Mouse (Mus musculus): ENCODE data around the gene Fam98c. TPM values are rescaled to one million over a fixed set of nuclear protein-coding genes. Genes with fewer than 3 reads are reported as not detected.

Gene Fam98c
- total and polyA plus RNA-seq, 3 experiments: 14.1 to 15.2 (median 14.5) TPM

GRCm38 (mm10) chr7:29124970-29125369 is 31.1 kb downstream of the Fam98c start, which contains the start of gene Ryr1:
Gene Ryr1, minus strand, starts transcription at chr7:29125179.
- 0 out of 2 replicates have a peak within 1 kb of the TSS, but pooled peaks have one; percentile 16 for H3K9ac ChIP-seq (ENCODE audit: insufficient read depth, low read depth)
- peaks cover 0 to 32% of the 10 kb centered on the region in 2 experiments; a peak in 2 of 4 replicates for H3K4me1 ChIP-seq (ENCODE audit: control insufficient read depth in 1 of 2, insufficient read depth in 2 of 2)
- H3K79me2 ChIP-seq (replicated peaks; ENCODE audit: control insufficient read depth, extremely low read depth, insufficient read depth, poor library complexity, severe bottlenecking): no peaks in the 10 kb centered on the region
- in situ Hi-C loops (cut with MboI; ENCODE audit: low pct_ligation_motif_present, low pct_unique_long_range_greater_than_20kb, low sequenced_read_pairs): no loop called here
- peak; percentile 60 for DNase-seq (ENCODE audit: extremely low read depth)
- H3K4me2 ChIP-seq (ENCODE audit: insufficient read depth, low read depth, poor library complexity, severe bottlenecking): peak within 1 kb of the TSS; percentile 90
- TF ChIP-seq POLR2A (IDR thresholded peaks at IDR 0.05; ENCODE audit: low read depth, low read length) (peak; percentile 28; the same call in 1 of the 2 replicates), POLR2AphosphoS2 (IDR thresholded peaks at IDR 0.05; ENCODE audit: low read depth, low read length) (no peak)
- no peaks in the 10 kb centered on the region for H3K36me3 ChIP-seq (replicated peaks in 1 of 2; ENCODE audit: control insufficient read depth in 1 of 2, insufficient read depth in 1 of 2, low read length in 1 of 2)
- H3K27me3 ChIP-seq (replicated peaks): peaks cover 3% of the 10 kb centered on the region
- peak within 1 kb of the TSS in 1 of 3 experiments; percentile 3 for H3K4me3 ChIP-seq (replicated peaks in 1 of 3; ENCODE audit: low read depth in 2 of 3, low read length in 2 of 3, poor library complexity in 1 of 3)
- H3K27ac ChIP-seq (ENCODE audit: insufficient read depth, low read depth): no peak within 1 kb of the TSS
- no peaks in the 10 kb centered on the region for H3K9me3 ChIP-seq (replicated peaks; ENCODE audit: low read length)
- dilution Hi-C loops (cut with MboI; ENCODE audit: extremely low pct_ligation_motif_present, extremely low pct_unique_long_range_greater_than_20kb, low sequenced_read_pairs): no loop called here

DNA sequence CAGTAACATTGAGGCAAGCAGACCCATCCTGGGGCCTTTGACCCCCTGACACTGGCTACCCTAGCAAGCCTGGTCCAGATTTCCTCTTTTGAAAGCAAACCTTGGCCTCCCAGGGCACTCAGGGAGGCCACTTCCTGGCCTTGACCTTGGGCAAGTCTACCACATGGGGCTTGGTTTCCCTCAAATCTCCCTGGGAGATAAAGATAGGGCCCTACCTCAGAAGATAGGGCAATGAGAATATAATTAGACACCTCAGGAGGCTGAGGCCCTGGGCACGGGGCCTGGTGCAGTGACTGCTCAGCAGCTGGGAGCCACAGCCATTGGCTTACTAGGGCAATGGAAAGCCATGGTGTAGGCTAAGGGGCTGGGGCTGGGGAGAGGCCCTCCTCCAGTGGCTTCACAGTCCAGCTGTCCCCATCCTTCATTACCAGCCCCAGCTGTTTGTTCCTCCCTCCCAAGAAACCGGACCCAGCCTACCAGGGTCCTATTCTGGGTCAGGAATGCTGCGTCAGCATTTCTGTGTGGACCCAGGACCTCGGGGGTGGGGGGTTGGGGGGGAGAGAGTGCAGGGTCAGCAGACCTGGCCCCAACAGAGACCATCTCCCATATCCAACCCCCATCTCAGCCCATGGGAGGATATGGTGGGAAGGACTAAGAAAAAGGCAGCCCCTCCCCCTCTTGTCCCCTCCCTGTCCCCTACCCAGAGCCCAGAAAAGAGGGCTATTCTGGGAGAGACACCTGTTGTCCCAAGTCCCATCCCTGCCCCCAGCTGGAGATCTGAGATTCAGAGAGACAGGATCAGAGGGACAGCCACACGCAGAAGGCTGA is 32.3 kb downstream of the Fam98c start:
- Histone ChIP-seq H3K27ac (ENCODE audit: insufficient read depth, low read depth) (no peak overlapping the region), H3K9ac (ENCODE audit: insufficient read depth, low read depth) (no peak overlapping the region), H3K4me2 (ENCODE audit: insufficient read depth, low read depth, poor library complexity, severe bottlenecking) (no peak overlapping the region), H3K79me2 (replicated peaks; ENCODE audit: control insufficient read depth, extremely low read depth, insufficient read depth, poor library complexity, severe bottlenecking) (no peaks in the 10 kb centered on the region), H3K36me3 (replicated peaks in 1 of 2; ENCODE audit: control insufficient read depth in 1 of 2, insufficient read depth in 1 of 2, low read length in 1 of 2) (no peaks in the 10 kb centered on the region), H3K9me3 (replicated peaks; ENCODE audit: low read length) (no peaks in the 10 kb centered on the region), H3K4me3 (replicated peaks in 1 of 3; ENCODE audit: low read depth in 2 of 3, low read length in 2 of 3, poor library complexity in 1 of 3) (no peak overlapping the region), H3K27me3 (replicated peaks) (peaks cover 3% of the 10 kb centered on the region), H3K4me1 (ENCODE audit: control insufficient read depth in 1 of 2, insufficient read depth in 2 of 2) (peaks cover 0 to 30% of the 10 kb centered on the region in 2 experiments; a peak in 2 of 4 replicates)
- DNase-seq (ENCODE audit: extremely low read depth): no peak
- in situ Hi-C loops (cut with MboI; ENCODE audit: low pct_ligation_motif_present, low pct_unique_long_range_greater_than_20kb, low sequenced_read_pairs): no loop called here
- TF ChIP-seq NELFE (IDR thresholded peaks at IDR 0.05; ENCODE audit: low read depth, low read length) (no peak), ELF1 (IDR thresholded peaks at IDR 0.05; ENCODE audit: low read depth, low read length) (no peak), USF2 (conservative IDR thresholded peaks at IDR 0.05; ENCODE audit: low read depth, low read length) (no peak), MAFK (IDR thresholded peaks at IDR 0.05; ENCODE audit: insufficient replicate concordance, low read length) (peak; percentile 83)
- dilution Hi-C loops (cut with MboI; ENCODE audit: extremely low pct_ligation_motif_present, extremely low pct_unique_long_range_greater_than_20kb, low sequenced_read_pairs): no loop called here

DNA sequence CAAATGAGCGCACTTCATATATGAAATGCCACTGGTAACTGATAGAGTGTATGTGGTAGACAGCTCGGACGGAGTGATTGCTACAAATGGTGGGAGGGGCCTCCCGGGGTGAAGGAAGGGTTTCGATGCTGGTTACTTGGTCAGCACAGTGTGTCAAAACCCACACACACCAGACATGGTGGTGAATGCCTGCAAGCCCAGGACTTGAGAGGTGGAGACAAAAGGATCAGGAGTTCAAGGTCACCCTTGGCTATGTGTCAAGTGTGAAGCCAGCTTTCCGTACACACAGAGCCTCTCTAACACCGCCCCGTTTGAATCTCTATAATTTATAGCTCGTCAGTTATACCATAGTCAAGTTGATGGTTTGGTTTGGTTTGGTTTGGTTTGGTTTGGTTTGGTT is 33.2 kb downstream of the Fam98c start:
- no peaks in the 10 kb centered on the region for H3K36me3 ChIP-seq (replicated peaks in 1 of 2; ENCODE audit: control insufficient read depth in 1 of 2, insufficient read depth in 1 of 2, low read length in 1 of 2)
- H3K9ac ChIP-seq (ENCODE audit: insufficient read depth, low read depth): no peak overlapping the region
- no peak overlapping the region for H3K4me2 ChIP-seq (ENCODE audit: insufficient read depth, low read depth, poor library complexity, severe bottlenecking)
- H3K9me3 ChIP-seq (replicated peaks; ENCODE audit: low read length): no peaks in the 10 kb centered on the region
- no peaks in the 10 kb centered on the region for H3K79me2 ChIP-seq (replicated peaks; ENCODE audit: control insufficient read depth, extremely low read depth, insufficient read depth, poor library complexity, severe bottlenecking)
- no peak for DNase-seq (ENCODE audit: extremely low read depth)
- dilution Hi-C loops (cut with MboI; ENCODE audit: extremely low pct_ligation_motif_present, extremely low pct_unique_long_range_greater_than_20kb, low sequenced_read_pairs): no loop called here
- TF ChIP-seq GABPA (IDR thresholded peaks at IDR 0.05; ENCODE audit: insufficient replicate concordance, low read depth, low read length) (no peak), EP300 (IDR thresholded peaks at IDR 0.05; ENCODE audit: low read length) (no peak), HCFC1 (IDR thresholded peaks at IDR 0.05; ENCODE audit: low read depth, low read length) (no peak), ELF1 (IDR thresholded peaks at IDR 0.05; ENCODE audit: low read depth, low read length) (no peak), TCF12 (IDR thresholded peaks at IDR 0.05; ENCODE audit: low read depth, low read length) (no peak), TBP (conservative IDR thresholded peaks at IDR 0.05; ENCODE audit: low read depth, low read length) (no peak)
- H3K4me1 ChIP-seq (ENCODE audit: control insufficient read depth in 1 of 2, insufficient read depth in 2 of 2): peaks cover 0 to 29% of the 10 kb centered on the region in 2 experiments; a peak in 2 of 4 replicates
- no peak overlapping the region for H3K27ac ChIP-seq (ENCODE audit: insufficient read depth, low read depth)
- in situ Hi-C loops (cut with MboI; ENCODE audit: low pct_ligation_motif_present, low pct_unique_long_range_greater_than_20kb, low sequenced_read_pairs): no loop called here
- peaks cover 3% of the 10 kb centered on the region for H3K27me3 ChIP-seq (replicated peaks)
- H3K4me3 ChIP-seq (replicated peaks in 1 of 3; ENCODE audit: low read depth in 2 of 3, low read length in 2 of 3, poor library complexity in 1 of 3): no peak overlapping the region

Measured in CH12.LX (cell line).